Mouse (Mus musculus) myocyte (in vitro differentiated cells): ENCODE data around the gene Baz1a.

Source experiments
- CEBPB ChIP-seq: IDR thresholded peaks from 2 replicates; pipeline ENCODE4 v1.6.1; 2011; ENCODE audit warnings: mild to moderate bottlenecking, moderate library complexity; ENCODE audit not compliant: poor library complexity, insufficient read depth, severe bottlenecking
- MAX ChIP-seq: IDR thresholded peaks from one replicate; pipeline ENCODE4 v1.6.1; 2011; ENCODE audit warnings: low read depth, mild to moderate bottlenecking, control low read depth
- REST ChIP-seq: IDR thresholded peaks from one replicate; pipeline ENCODE4 v1.6.1; 2011; ENCODE audit warnings: mild to moderate bottlenecking, control low read depth, moderate library complexity; ENCODE audit not compliant: insufficient read depth, insufficient read length
- TCF12 ChIP-seq: IDR thresholded peaks from one replicate; pipeline ENCODE4 v1.6.1; 2011; ENCODE audit warnings: mild to moderate bottlenecking, control low read depth; ENCODE audit not compliant: poor library complexity, insufficient read depth, severe bottlenecking
- USF1 ChIP-seq: IDR thresholded peaks from one replicate; pipeline ENCODE4 v1.6.1; 2011; ENCODE audit warnings: low read depth, mild to moderate bottlenecking, control low read depth, moderate library complexity

GRCm38 (mm10) chr12:54980939-54981338, 33.2 kb downstream of the Baz1a start:
- TF ChIP-seq MAX, result no peak
- TF ChIP-seq CEBPB, result no peak
- no peak for TF ChIP-seq REST
- no peak for TF ChIP-seq TCF12
- no peak for TF ChIP-seq USF1
